Mouse (Mus musculus) cerebellum, adult 11 months (tissue): ENCODE results near the gene Znrf1.
A peak's percentile ranks its signal among the peaks of the same experiment; 100 is the strongest.

Experiments used
- DNase-seq: peaks from one replicate; pipeline ENCODE4 v3.0.0; 2022

Gene Znrf1

DNA sequence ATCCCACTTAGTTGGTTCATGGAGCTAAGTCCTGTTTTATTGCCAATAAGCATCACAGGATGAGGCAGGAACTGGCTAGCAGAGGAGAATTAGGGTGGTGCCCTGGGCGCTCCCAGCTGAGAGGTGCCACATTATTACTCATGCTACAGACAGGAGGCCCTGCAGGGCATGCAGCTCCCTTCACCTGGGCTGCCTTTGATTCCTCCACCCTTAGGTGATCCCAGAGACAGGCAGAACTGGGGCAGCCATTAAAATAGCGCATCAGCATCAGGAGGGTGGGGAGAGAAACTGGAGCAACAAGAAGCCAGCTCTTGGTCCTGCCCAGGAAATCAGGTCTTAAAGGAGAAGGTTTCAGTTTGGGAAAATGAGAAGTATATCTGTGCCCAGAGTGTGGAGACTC lies 69.1 kb downstream of the Znrf1 start:
- DNase-seq = no peak

DNA sequence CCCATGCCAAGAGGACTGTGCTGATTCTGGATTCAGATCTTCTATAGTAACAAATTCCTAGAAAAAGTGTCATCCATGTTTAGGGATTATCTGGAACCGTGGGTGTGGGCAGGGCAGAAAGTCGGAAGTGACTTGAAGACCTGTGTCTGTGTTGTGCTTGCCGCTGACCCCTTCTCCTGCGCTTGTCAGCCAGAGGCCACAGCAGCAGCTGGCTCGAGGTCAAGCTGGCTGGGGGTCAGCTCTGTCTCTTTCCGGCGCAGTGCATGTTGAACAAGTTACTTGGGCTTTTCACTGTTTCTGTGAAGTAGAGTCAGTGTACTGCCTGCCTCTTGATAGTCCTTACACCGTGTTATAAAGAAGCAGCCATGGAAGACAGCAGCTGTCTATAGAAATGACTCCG lies 71.1 kb downstream of the Znrf1 start:
- DNase-seq = no peak

DNA sequence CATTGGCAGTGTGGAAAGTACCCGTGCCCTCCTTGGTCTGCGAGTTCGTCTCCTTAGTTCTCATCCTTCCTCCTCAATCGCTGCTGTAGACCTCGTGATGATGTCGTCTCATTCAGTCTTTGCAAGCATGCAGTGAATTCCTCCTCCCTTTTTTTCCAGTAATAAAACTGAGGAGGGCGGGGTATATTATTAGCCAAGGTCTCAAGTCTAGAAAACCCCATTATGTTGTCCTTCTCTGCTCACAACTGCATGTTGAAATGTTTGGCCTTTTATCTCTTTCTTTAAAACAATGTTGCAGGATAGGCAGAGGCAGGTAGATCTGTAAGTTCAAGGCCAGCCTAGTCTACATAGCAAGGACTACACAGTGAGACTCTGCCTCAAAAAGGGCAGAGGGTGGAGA lies 71.5 kb downstream of the Znrf1 start:
- DNase-seq = no peak

DNA sequence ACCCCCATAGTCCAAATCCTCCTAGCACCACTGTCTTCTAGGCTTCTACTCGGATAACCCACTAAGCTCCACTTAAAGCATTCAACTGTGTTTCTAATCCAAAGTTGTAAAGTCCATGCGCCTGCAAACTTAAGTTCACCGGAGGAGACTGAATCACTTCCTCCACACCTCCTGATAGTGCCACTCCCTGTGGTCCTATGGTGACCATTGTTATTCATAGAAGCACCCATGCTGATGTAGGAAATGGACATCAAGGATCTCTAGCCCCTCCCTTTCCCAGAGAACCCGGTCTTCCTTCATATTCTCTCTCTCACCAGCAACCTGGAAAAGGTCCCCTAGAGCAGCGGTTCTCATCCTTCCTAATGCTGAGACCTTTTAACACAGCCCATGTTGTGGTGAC lies 77.3 kb downstream of the Znrf1 start:
- DNase-seq = no peak

DNA sequence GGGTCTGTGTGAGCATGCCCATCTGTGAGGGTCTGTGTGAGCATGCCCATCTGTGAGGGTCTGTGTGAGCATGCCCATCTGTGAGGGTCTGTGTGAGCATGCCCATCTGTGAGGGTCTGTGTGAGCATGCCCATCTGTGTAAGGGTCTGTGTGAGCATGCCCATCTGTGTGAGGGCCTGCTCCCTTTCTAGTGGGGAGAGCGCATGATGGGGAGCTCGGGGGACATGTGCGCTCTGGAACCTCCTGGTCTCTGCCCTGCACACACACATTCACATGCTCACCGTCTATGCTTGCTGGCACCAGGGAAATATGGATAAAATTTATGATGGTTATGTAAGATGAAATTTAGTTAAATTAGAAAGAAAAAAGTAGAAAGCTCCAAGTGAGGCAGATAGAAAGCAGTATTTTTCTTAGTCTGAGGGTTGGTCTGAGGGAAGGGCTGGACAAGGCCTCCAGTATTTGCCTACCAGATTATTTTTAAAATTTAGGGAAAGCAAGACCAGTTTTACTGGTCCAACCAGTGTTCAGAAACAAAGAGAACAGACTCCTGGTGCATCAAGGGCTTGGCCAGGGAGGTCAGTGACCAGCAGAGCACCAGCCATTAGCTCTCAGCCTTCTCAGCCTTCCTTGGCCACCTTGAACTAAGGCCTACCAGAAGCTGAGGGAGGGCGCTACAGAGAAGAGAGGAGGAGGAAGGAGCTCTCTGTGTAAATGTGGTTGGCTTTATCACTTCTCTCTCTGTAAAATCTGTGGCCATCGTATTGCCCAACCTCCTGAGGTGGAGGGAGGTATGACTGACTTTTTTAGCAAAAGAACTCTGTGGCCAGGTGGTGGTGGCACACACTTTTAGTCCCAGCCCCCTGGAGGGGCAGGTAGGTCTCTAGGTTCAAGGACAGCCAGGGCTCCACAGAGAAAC lies 79.1 kb downstream of the Znrf1 start:
- DNase-seq = no peak

DNA sequence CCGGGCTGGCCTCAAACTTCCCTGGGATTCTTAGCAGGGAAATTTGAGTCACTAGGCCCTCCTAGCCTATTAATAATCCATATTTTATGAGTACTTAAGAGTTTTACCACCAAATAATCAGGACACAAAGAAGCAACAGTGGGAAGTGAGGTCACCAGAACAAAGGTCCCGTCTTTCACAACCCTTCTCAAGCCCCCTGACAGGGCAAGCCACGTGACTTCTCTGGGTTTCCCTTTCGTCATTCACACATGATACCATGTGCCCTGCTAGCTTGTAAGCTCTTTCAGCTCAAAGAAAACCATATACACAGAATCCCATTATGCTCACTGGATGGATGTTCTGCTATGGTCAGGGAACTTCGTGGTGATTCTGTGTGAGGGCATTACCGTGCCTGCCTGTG lies 81.9 kb downstream of the Znrf1 start:
- no peak for DNase-seq

DNA sequence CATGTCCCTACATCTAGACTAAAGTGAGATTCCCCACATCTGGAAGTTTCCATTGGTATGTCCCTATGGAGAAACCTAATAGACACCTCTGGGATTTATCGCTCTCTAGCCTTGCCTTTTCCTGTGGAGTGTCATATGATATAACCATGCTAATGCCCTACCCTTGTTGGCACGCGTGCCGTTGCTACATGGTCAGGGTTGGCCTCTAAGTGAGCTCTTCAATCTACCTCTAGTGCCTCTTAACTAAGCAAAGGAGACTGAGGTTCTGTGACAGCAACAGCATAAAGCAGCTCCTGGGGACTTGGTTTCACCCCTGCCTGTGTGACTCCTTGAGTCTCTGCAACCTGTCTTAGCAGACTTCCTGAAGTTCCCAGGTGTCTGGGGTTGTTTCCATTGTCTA lies 82.4 kb downstream of the Znrf1 start:
- DNase-seq = no peak

DNA sequence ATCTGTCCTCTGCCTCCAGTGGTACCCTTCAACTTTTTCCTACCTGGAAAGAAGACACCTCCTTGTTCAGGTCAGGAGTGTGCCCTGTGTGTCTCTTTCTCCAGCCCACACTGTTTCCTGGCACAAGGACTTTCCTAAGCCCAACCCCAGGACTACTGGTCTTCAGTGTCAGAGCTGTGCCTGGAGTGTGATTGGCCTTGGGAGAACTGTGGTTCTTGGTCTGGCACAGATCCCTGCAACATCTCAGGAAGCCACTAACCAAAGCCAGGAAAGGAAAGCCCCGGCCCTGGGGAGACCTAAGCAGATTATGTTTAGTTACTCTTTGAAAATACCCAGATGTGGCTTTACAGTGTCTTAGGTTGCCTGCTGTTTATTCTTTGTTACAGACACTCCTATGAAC lies 84.0 kb downstream of the Znrf1 start:
- no peak for DNase-seq

DNA sequence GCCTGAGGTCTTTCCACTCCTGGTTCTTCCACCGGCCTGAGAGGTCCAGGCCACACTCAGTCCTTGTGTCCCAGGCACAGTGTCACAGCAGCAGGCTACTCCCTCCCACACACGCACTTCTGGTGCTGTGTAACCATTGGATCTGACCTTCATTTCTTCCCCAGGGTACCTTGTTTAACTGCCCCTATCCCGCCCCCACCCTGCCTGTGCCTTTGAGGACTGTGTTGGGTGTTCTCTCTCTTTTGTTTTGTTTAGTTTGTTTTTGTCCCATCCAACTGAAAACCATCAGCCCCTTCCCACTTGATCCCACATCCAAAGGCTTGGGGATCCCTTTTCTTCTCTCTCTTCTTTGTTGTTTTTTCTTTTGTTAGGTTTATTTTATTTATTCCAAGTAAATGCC lies 86.2 kb downstream of the Znrf1 start:
- no peak for DNase-seq

DNA sequence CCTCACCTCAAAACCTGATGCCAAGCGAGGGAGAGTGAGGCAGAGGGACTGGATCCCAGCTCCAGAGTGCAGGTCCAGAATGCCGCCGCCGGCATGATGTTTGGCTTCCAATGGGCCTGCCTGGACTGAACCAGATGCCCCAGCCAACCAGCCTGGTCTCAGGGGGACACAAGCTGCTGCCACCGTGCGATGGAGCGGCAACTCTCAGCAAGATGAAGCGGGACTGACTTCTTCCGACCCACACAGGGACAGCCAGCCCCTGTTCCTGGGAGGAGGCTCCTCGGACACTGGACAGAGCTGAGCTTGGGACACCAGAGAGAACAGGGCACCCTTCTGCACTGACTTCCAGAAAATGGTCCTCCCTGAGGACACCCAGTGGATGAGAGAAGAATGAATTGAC lies 86.7 kb downstream of the Znrf1 start:
- no peak for DNase-seq

DNA sequence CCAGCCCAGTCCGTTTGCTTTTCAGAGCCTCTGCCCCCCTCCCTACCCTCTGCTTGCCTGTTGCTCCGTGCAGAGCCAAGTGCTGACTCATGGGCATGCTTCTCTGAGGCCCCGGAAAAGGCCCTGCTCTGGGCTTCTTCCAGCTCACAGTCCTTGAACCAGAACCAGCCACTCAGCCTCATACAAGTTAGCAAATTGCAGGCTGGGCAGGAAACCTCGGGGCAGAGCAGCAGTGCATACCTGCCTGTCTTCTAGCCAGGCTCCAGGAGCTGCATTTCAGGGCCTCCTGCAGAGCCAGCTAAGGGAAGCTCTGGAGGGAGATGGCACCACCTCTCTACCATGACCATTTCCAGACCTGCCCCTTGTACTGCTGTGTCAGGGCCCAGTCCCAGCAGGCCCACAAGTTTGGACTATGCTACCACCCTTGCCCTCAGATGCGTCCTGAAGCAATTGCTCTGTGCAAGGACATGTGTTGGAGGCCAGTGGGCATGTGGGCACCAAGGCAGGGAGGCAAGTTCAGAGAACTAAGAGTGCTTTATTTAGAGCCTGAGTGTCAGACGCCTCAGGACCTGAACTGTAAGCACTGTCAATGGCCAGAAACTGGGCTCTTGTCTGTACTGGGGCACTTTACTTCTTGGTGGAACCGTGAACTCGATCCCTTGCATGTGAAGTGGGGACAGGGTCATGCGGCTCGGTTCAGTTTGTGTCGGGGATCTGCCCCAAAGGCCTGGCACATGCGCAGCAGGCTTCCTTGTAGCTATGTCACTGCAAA lies 88.4 kb downstream of the Znrf1 start:
- peak; percentile 68 for DNase-seq

DNA sequence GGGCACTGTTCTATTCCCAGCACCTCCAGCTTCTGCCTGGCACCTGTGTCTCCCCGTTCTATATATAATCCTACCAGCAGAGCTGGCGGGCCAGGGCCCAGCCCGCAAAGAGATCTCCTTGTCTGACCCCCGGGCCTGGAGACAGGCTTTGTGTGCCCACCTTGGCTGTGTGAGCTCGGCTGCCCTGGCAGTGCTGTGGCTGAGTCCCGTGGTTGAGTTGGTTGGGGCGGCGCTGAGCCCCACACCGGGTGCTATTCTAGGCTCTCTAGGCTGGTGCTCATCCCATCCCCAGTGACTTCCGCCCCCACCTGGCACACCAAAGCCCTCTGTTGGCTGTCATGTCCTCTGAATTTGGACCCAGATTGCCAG lies 88.9 kb downstream of the Znrf1 start:
- peak; percentile 35 for DNase-seq

DNA sequence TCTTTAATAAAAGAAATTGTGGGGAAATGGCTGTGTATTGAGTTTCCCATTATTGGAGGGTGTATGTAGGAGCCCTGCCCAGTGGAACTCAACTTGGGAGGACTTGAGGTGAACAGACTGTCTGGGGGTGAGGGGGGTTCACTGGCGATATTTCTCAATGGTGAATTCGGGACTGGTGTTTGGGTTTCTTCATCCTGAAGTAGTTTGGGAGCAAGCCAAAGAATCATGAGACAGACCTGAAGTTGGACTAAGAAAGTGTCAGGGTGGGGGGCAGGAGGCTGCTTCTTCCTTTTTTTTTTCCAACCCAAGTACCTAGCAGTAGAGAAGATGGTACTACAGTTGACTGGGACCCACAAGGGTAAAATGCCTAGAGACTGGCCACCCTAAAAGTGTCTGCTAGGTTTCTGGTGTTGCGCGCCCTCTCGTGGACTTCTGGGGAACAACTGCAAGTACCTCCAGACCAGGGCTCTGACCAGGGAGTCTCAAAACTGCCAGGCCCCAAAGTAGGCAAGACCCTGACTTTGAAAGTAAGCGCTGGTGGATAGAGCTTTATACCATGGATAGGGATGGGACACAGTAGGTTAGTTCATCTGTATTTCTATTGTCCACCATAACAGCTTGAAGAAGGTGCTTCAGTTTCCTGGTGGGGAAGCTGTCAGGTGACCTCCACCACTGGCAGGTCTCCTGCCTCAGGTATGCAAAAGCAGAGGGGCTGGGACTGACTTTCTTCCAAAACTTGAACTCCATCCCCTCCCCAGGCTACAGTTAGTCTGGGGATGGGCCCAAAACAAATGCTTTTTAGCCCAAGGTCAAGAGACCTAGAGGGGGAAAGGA lies 90.0 kb downstream of the Znrf1 start:
- peak; percentile 76 for DNase-seq

DNA sequence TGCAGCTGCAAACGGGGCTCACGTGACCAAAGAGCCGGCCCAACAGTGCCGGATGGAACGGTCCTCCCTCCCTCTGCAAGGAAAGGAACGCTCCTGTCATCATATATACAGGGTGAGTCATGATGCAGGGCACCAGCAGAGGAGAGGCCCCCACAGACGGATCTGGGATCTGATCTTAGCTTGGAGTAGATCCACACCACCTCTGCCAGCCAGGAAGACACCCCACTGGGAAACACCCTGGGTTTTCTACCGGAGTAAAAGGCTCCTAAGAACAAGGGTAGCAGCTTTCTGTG lies 90.6 kb downstream of the Znrf1 start:
- DNase-seq = no peak

DNA sequence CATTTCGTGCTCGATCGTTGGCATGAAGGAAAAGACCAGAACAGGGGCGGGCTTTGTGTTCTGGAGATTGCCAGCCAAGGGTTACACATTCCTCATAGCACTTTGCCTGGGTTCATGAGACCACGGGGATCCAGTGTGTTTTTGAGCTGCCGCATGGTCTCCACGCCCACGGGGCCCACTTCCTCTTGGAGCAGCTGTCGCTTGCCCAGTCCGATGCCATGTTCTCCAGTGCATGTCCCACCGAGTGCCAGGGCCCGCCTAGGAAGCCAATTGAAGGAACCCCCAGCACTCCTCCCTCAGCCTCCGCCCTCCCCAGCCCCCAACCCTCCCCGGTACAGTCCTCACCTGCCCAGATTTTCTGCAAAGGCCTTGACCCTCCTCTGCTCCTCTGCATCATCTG lies 91.0 kb downstream of the Znrf1 start:
- DNase-seq = no peak

DNA sequence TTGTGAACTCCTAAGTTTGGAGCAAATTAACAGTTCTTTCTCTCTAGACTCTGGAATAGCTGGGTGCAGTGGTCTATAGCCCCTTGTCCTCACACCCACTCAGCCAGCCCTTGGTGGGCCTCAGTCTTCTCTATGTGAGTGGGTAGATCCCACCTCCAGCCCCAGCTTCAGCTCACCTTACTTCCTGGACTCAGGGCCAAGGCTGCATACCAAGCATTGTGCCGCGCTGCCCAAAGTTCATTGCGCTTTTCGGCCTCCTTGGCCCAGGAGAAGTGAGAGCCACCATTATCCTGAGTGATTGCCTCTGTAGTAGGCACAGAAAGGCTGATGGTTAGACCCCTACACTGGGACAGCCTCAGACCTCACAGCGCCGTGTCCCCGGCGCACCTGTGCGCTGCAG lies 92.0 kb downstream of the Znrf1 start:
- DNase-seq = no peak

DNA sequence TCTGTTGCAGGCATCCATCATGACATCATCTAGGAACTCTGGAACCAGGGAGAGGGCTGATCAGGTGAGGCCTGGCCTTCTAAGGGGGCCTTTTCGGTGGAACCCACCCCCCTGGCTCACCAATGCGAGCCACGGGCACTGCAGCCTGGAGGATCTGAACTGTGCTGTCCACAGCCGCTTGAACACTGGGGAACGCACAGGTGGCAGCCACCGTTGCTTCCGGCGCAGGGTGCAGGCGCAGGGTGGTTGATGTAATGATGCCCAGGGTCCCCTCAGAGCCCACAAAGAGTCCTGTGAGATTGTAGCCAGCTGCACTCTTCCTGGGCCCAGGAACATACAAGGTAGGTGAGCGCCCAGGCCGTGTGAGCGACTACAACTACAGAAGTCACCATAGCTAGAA lies 92.5 kb downstream of the Znrf1 start:
- DNase-seq = no peak

DNA sequence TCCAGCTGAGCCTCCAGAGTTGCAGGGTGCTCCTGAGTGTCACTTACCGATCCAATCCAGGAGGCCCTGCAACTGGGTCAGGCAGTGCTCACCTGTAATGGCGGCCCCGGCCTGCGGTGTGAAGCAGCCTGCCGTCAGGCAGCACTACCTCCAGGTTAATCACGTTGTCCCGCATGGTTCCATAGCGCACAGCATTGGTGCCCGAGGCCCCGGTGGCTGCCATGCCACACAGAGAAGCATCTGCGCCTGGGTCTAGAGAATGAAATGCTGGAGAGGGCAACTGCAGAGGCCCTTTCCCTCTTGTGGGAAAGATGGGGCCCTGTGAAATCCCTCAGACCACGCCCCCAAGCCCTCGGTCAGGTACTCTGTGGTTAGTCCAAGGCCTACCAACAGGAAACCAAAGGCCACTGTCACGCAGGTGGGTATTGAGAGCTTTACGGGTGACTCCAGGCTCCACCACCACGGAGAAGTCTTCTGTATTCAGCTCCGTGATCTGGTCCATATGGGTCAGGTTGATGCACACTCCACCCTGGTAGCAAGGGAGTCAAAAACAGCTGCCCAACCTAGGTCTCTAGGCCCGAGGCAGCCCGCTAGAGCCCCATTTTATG lies 93.1 kb downstream of the Znrf1 start:
- no peak for DNase-seq

DNA sequence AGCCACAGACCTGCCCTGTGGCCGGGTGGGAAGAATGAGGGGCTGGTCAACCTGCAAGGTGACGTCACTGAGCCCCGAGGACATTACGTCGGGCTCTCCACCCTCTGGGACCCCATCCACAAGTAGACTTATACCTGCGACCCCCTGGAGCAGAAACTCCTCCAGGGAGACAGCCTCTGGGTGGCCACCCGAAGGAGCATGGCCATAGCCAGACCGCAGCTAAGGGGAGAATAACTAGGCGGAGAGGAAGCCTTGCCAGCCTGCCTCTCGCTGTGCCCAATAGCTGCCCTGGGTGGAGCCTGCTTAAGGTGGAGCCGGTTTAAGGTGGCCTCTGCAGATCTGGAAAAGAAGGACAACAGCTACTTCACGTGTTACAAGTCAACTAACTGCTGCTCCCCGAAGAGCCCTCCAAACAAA lies 94.2 kb downstream of the Znrf1 start, which contains the start of gene Ldhd:
Ldhd (minus strand) TSS at position 270 of the 417 bp plus-strand sequence.
- peak; percentile 67 for DNase-seq

DNA sequence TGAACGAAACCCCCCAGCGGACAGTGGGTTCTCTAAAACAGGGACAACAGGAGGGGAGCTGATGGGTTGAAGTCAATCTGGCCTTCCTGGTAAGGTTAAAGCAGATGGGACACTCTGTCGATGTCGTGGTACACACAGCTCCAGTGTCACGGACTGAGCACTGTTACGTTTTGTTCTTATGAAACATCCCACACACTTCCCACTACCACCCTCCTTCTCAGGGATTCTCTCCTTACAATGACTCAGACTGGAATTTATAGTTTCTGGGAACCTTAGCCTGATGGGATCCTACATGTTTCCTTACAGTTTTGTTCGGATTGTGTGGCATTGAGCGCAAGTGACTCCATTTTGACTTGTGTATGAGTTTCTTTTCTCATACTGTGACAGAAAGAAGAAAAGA lies 95.7 kb downstream of the Znrf1 start:
- no peak for DNase-seq

DNA sequence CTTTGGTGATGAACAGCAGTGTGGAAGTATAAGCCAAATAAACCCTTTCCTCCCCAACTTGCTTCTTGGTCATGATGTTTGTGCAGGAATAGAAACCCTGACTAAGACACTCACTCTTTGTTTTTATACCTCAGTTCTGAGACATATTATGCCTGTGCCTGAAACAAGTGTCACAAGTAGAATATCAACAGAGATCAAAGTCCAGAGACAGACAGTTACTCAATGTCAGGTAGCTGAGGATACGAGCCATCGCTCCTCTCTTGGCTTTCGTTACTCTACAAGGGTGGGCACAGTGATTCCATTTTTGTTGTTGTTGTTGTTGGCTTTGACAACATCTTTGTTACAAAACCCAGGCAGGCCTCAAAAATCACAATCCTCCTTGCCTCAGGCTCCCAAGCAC lies 97.1 kb downstream of the Znrf1 start:
- no peak for DNase-seq

DNA sequence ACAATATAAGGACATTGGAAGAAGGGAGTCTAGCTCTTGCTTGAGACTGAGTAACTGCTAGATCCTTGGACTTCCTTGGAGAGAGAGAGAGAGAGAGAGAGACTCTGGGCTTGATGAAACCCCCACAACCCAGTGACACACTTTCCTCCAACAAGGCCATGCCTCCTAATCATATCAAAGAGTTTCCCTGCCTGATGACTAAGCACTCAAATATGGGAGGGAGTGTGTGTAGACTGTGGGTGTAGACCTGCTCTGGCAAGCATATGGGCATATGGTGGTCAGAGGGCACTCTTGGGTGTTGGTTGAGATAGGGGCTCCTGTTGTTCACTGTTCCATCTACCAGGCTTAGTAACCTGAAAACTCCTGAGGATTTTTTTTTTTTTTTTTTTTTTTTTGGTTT lies 102.2 kb downstream of the Znrf1 start:
- no peak for DNase-seq

DNA sequence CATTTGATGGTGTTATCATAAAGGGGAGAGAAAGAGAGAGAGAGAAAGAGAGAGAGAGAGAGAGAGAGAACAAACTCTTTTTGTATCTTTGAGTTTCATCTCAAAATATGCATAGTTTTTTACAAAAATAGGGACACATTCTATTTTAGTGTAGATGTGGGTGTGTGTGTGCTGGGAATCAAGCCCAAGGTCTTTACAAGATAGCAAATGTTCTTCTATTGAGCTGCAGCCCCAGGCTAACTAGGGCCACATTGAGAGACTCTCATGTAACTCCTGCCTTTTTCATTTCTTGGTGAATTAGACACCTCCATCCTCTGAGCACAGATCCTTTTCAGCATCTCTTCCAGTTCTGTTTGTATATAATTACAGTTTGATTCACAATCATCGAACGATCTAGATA lies 105.2 kb downstream of the Znrf1 start:
- no peak for DNase-seq
